Comparison of ENCODE assay signal across 18 mouse cellular contexts in genomic region chr5:119059223-119059622, GRCm38 (mm10).
A peak's percentile ranks its signal among the peaks of the same experiment; 100 is the strongest.
DNase-seq lines count a peak whose midpoint lies in the region; ATAC-seq and TF ChIP-seq lines count a peak whose summit lies in the region.
"Had no signal": no experiment of that assay in that cellular context is flagged by ENCODE, and none has a peak within 500 bp of the region (broad histone marks: within the 10 kb centered on the region; RNA-seq: fewer than 3 reads in every experiment).

No protein-coding gene starts in this region.

- 0 out of 2 replicates have a peak, but pooled peaks cover 2% of the 10 kb centered on the region for H3K4me1 ChIP-seq in heart, embryonic 16.5 days (ENCODE audit: control insufficient read depth, insufficient read depth, low read length)
- H3K4me1 ChIP-seq in kidney, postnatal 0 days (replicated peaks; ENCODE audit: insufficient read depth, low read length): no peaks in the 10 kb centered on the region
- H3K4me1 ChIP-seq in lung, embryonic 16.5 days (replicated peaks; ENCODE audit: control insufficient read depth, insufficient read depth, low read length): no peaks in the 10 kb centered on the region; the same call in 1 of the 2 replicates
- H3K4me1 ChIP-seq in hindbrain, embryonic 14.5 days (replicated peaks; ENCODE audit: control insufficient read depth, insufficient read depth, low read length): 0 out of 2 replicates have a peak, but pooled peaks cover 3% of the 10 kb centered on the region

- ATAC-seq in heart, embryonic 16.5 days (replicated peaks; ENCODE audit: extremely low read depth, insufficient read depth, low FRiP score): no peak
- ATAC-seq in kidney, postnatal 0 days (replicated peaks; ENCODE audit: low FRiP score, low read depth): no peak
- ATAC-seq in lung, embryonic 16.5 days (ENCODE audit: low read depth): no peak
- ATAC-seq in hindbrain, embryonic 14.5 days (ENCODE audit: low FRiP score): no peak
- ATAC-seq: forebrain, embryonic 16.5 days had no signal

- no peak overlapping the region for H3K4me2 ChIP-seq in heart, embryonic 16.5 days (ENCODE audit: low read depth, low read length)
- no peak overlapping the region for H3K4me2 ChIP-seq in kidney, postnatal 0 days (ENCODE audit: low read length)
- no peak overlapping the region for H3K4me2 ChIP-seq in lung, embryonic 16.5 days (ENCODE audit: low read depth, low read length)
- H3K4me2 ChIP-seq in hindbrain, embryonic 14.5 days (replicated peaks): no peak overlapping the region
- H3K4me2 ChIP-seq: hindbrain, embryonic 13.5 days; limb, embryonic 15.5 days; midbrain, embryonic 11.5 days had no signal

- H3K4me3 ChIP-seq in heart, embryonic 16.5 days (ENCODE audit: low read length): no peak overlapping the region
- H3K4me3 ChIP-seq in kidney, postnatal 0 days (replicated peaks; ENCODE audit: low read depth, low read length): no peak overlapping the region
- H3K4me3 ChIP-seq in lung, embryonic 16.5 days (ENCODE audit: low read length): no peak overlapping the region
- no peak overlapping the region for H3K4me3 ChIP-seq in hindbrain, embryonic 14.5 days (replicated peaks; ENCODE audit: low read length)
- H3K4me3 ChIP-seq: embryonic facial prominence, embryonic 10.5 days; forebrain, embryonic 10.5 days; heart, embryonic 10.5 days; hindbrain, embryonic 13.5 days; limb, embryonic 15.5 days had no signal

- WGBS in heart, embryonic 16.5 days: 86% methylated on average over 2 of the region's 2 CpGs
- WGBS in kidney, postnatal 0 days: 92% methylated on average over 2 of the region's 2 CpGs
- WGBS in lung, embryonic 16.5 days: 95% methylated on average over 2 of the region's 2 CpGs
- WGBS in hindbrain, embryonic 14.5 days: 100% methylated on average over 2 of the region's 2 CpGs

- no peak for TF ChIP-seq CTCF in kidney, postnatal 0 days (IDR thresholded peaks at IDR 0.05; ENCODE audit: low read depth)

- no peaks in the 10 kb centered on the region for H3K9me3 ChIP-seq in heart, embryonic 16.5 days (replicated peaks; ENCODE audit: control insufficient read depth, low read length)
- H3K9me3 ChIP-seq in kidney, postnatal 0 days (replicated peaks; ENCODE audit: low read length): no peaks in the 10 kb centered on the region
- no peaks in the 10 kb centered on the region for H3K9me3 ChIP-seq in lung, embryonic 16.5 days (ENCODE audit: control insufficient read depth, low read length)
- no peaks in the 10 kb centered on the region for H3K9me3 ChIP-seq in hindbrain, embryonic 14.5 days (ENCODE audit: control insufficient read depth, low read length)
- H3K9me3 ChIP-seq: embryonic facial prominence, embryonic 10.5 days; forebrain, embryonic 10.5 days; heart, embryonic 10.5 days; hindbrain, embryonic 13.5 days; limb, embryonic 15.5 days had no signal

- no peak for DNase-seq in heart, adult 8-10 months (ENCODE audit: low spot score)
- no peak for DNase-seq in kidney, postnatal 0 days (ENCODE audit: low spot score)
- DNase-seq in kidney, postnatal 36 days: no peak
- DNase-seq in lung, postnatal 36 days: no peak
- no peak for DNase-seq in hindbrain, embryonic 14.5 days (ENCODE audit: low spot score)
- DNase-seq: cerebellum, adult 11 months; cerebellum, adult 9-11 months; gastrocnemius, postnatal 14 days; left cerebral cortex, postnatal 4 days had no signal

- H3K36me3 ChIP-seq in heart, embryonic 16.5 days (ENCODE audit: control insufficient read depth, insufficient read depth): no peaks in the 10 kb centered on the region
- no peaks in the 10 kb centered on the region for H3K36me3 ChIP-seq in kidney, postnatal 0 days (ENCODE audit: insufficient read depth, low read length)
- no peaks in the 10 kb centered on the region for H3K36me3 ChIP-seq in lung, embryonic 16.5 days (ENCODE audit: control insufficient read depth, insufficient read depth, low read length)
- no peaks in the 10 kb centered on the region for H3K36me3 ChIP-seq in hindbrain, embryonic 14.5 days (replicated peaks; ENCODE audit: control insufficient read depth, insufficient read depth)
- H3K36me3 ChIP-seq: embryonic facial prominence, embryonic 10.5 days; forebrain, embryonic 10.5 days; heart, embryonic 10.5 days; hindbrain, embryonic 13.5 days; limb, embryonic 15.5 days had no signal

- H3K9ac ChIP-seq in heart, embryonic 16.5 days (ENCODE audit: low read length): no peak overlapping the region
- H3K9ac ChIP-seq in kidney, postnatal 0 days (ENCODE audit: low read depth, low read length): no peak overlapping the region
- H3K9ac ChIP-seq in lung, embryonic 16.5 days (ENCODE audit: low read length): no peak overlapping the region
- no peak overlapping the region for H3K9ac ChIP-seq in hindbrain, embryonic 14.5 days
- H3K9ac ChIP-seq: hindbrain, embryonic 13.5 days; limb, embryonic 15.5 days had no signal

- peak overlapping the region; percentile 41 for H3K27ac ChIP-seq in heart, embryonic 16.5 days (ENCODE audit: low read length)
- peak overlapping the region; percentile 58; the same call in 1 of the 2 replicates for H3K27ac ChIP-seq in kidney, postnatal 0 days
- peak overlapping the region; percentile 81 for H3K27ac ChIP-seq in lung, embryonic 16.5 days (ENCODE audit: low read length)
- no peak overlapping the region for H3K27ac ChIP-seq in hindbrain, embryonic 14.5 days
- H3K27ac ChIP-seq: forebrain, embryonic 10.5 days; hindbrain, embryonic 13.5 days; limb, embryonic 15.5 days had no signal

- peaks cover 7% of the 10 kb centered on the region for H3K27me3 ChIP-seq in heart, embryonic 16.5 days (ENCODE audit: control insufficient read depth, insufficient read depth, low read length)
- H3K27me3 ChIP-seq in kidney, postnatal 0 days (ENCODE audit: insufficient read depth, low read length): no peaks in the 10 kb centered on the region
- no peaks in the 10 kb centered on the region for H3K27me3 ChIP-seq in lung, embryonic 16.5 days (ENCODE audit: control insufficient read depth, insufficient read depth, low read depth, low read length)
- peaks cover 9% of the 10 kb centered on the region; the same call in 1 of the 2 replicates for H3K27me3 ChIP-seq in hindbrain, embryonic 14.5 days (ENCODE audit: control insufficient read depth, insufficient read depth, low read length)
